Mouse (Mus musculus) forebrain, postnatal 0 days (tissue): ENCODE measurements around the gene Dbp. TPM values are rescaled to one million over a fixed set of nuclear protein-coding genes. Genes with fewer than 3 reads are reported as not detected.

ENCODE experiments used
- ATAC-seq: fragments of 200-750 bp; cut with Nextera tagmentation; 2 replicates; pipeline ENCODE4 v1.8.0; 2017; ENCODE audit warnings: mild to moderate bottlenecking, moderate library complexity
- DNase-seq: peaks from one replicate; pipeline ENCODE4 v3.0.0-alpha.2; 2015
- H3K27ac ChIP-seq: fragments of 300-500 bp; sonication (generic); 2 replicates; pipeline ENCODE4 v1.5.1; 2014; ENCODE audit warnings: low read depth, mild to moderate bottlenecking, antibody characterized with exemption, low read length, moderate library complexity, mixed read lengths
- H3K27me3 ChIP-seq: fragments of 300-500 bp; sonication (generic); 2 replicates; pipeline ENCODE4 v1.6.1; 2014; ENCODE audit warnings: mild to moderate bottlenecking, low read length, mixed read lengths; ENCODE audit not compliant: insufficient read depth
- H3K36me3 ChIP-seq: fragments of 300-500 bp; sonication (generic); 2 replicates; pipeline ENCODE4 v1.6.1; 2014; ENCODE audit warnings: mild to moderate bottlenecking, moderate library complexity; ENCODE audit not compliant: insufficient read depth
- H3K4me1 ChIP-seq: fragments of 300-500 bp; sonication (generic); 2 replicates; pipeline ENCODE4 v1.6.1; 2014; ENCODE audit warnings: antibody characterized with exemption; ENCODE audit not compliant: insufficient read depth
- H3K4me2 ChIP-seq: fragments of 300-500 bp; sonication (generic); 2 replicates; pipeline ENCODE4 v1.6.1; 2014; ENCODE audit warnings: low read depth, mild to moderate bottlenecking, moderate library complexity
- H3K4me3 ChIP-seq: fragments of 300-500 bp; sonication (generic); 2 replicates; pipeline ENCODE4 v1.5.1; 2014; ENCODE audit warnings: low read depth, low read length, mixed read lengths
- H3K9ac ChIP-seq: fragments of 300-500 bp; sonication (generic); 2 replicates; pipeline ENCODE4 v1.6.1; 2014; ENCODE audit warnings: mild to moderate bottlenecking
- H3K9me3 ChIP-seq: fragments of 300-500 bp; sonication (generic); 2 replicates; pipeline ENCODE4 v1.6.1; 2016; ENCODE audit warnings: low read length
- CTCF ChIP-seq: sonication (generic); IDR thresholded peaks from 2 replicates; pipeline ENCODE4 v1.5.1; 2016; ENCODE audit warnings: antibody characterized with exemption, control low read depth, low read depth
- WGBS: fragments of 180-500 bp; shearing (Covaris S2); extraction: QIAGEN DNeasy Blood & Tissue Kit; methylation state at CpG from one replicate; pipeline ENCODE4 v1.1.7; 2014; 5-methylcytosine and 5-hydroxymethylcytosine counted together
- polyA plus RNA-seq: library from polyadenylated mRNA; unstranded; fragments of >200 nt; fragmentation: Nextera tagmentation; extraction: Ambion mirVana; gene quantifications from 2 replicates; pipeline ENCODE4 v1.2.1, GENCODE M21; 2015
- total RNA-seq: library from RNA; depleted of rRNA; stranded (reverse); fragments of >200 nt; gene quantifications from 2 replicates; pipeline ENCODE4 v1.2.3, GENCODE M21; 2014

Dbp gene
- total and polyA plus RNA-seq, 2 experiments from 2014 or later = 6.6 to 9.0 TPM

- Histone ChIP-seq H3K4me2 (no peak within 1 kb of the TSS), H3K4me1 (peaks cover 11% of the 10 kb centered on the region), H3K4me3 (no peak within 1 kb of the TSS), H3K27me3 (no peaks in the 10 kb centered on the region), H3K27ac (no peak within 1 kb of the TSS), H3K9ac (no peak within 1 kb of the TSS), H3K36me3 (peaks cover 51% of the 10 kb centered on the region), H3K9me3 (no peaks in the 10 kb centered on the region)
- ATAC-seq = no peak
- peak; percentile 36 for TF ChIP-seq CTCF
- 78% methylated on average over 14 of the region's 14 CpGs for WGBS
- DNase-seq = no peak
Measured at GRCm38 (mm10) chr7:45720413-45721233, 15.7 kb downstream of the Dbp start, which contains the start of gene Fam83e. Gene Fam83e, plus strand, starts transcription at chr7:45721212.

- TF ChIP-seq CTCF = no peak
- Histone ChIP-seq H3K4me2 (no peak overlapping the region), H3K27ac (no peak overlapping the region), H3K27me3 (no peaks in the 10 kb centered on the region), H3K9ac (no peak overlapping the region), H3K4me3 (no peak overlapping the region), H3K4me1 (peaks cover 5% of the 10 kb centered on the region), H3K36me3 (peaks cover 56% of the 10 kb centered on the region), H3K9me3 (no peaks in the 10 kb centered on the region)
- DNase-seq (no peak), ATAC-seq (no peak)
- 85% methylated on average over 7 of the region's 7 CpGs for WGBS
Measured at GRCm38 (mm10) chr7:45721234-45721571, 16.3 kb downstream of the Dbp start.

DNA sequence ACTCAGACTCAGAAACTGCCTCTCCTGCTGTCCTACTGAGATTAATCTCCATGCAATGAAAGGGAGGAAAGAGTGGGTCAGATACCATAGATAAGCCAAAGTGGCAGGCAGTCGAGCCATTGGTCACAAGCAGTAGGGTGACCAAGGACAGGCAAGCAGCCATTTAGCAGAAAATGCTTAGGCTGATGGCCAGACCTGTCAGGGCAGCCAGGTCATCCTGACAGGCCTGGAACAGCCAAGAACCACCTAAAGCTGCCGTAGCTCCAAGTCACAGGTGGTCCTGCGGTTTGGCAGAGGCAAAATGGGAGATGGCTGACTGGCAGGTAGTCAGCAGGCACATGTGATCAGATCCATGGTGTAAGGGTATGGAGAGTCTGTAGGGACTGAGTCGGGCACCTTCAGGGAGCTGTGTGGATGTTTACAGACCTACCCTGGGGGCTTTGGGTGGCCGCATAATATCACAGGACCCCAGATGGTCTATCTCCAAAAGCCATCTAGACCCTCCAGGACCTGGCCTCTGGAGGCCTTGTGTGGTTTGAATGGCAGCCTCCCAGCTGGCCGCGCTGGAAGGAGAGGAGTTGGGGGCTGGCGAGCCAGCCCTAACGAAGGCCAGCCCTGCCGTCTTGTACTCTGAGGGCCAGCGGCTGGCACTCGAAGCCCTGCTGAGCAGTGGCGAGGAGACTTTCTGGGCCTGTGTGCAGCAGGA, 16.9 kb downstream of the Dbp start:
- H3K27ac ChIP-seq = no peak overlapping the region
- no peak for TF ChIP-seq CTCF
- H3K36me3 ChIP-seq = peaks cover 58% of the 10 kb centered on the region
- H3K27me3 ChIP-seq = no peaks in the 10 kb centered on the region
- H3K9ac ChIP-seq = no peak overlapping the region
- H3K9me3 ChIP-seq = no peaks in the 10 kb centered on the region
- no peak overlapping the region for H3K4me2 ChIP-seq
- H3K4me1 ChIP-seq = peaks cover 5% of the 10 kb centered on the region; the same call in 1 of the 2 replicates
- ATAC-seq = no peak
- DNase-seq = no peak
- 60% methylated on average over 13 of the region's 13 CpGs for WGBS
- H3K4me3 ChIP-seq = no peak overlapping the region

DNA sequence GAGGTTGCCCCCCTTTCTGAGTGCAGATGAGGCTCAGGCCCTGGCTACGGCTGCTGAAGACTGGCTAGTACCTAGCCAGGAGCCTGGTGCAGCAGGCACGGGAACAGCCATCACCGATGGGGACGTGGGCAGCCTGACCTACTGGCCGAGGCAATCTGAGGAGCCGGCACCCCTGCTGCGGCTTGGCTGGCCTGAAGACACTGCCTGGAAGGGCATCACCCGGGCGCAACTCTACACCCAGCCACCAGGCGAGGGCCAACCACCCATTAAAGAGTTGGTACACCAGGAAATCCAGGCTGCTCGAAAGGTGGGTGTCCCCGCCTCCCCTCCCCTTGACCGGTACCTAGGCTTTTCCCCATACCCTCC, 17.4 kb downstream of the Dbp start:
- H3K4me1 ChIP-seq = peaks cover 5% of the 10 kb centered on the region; the same call in 1 of the 2 replicates
- no peaks in the 10 kb centered on the region for H3K9me3 ChIP-seq
- H3K36me3 ChIP-seq = peaks cover 61% of the 10 kb centered on the region
- no peak overlapping the region for H3K4me3 ChIP-seq
- H3K9ac ChIP-seq = no peak overlapping the region
- WGBS = 83% methylated on average over 13 of the region's 13 CpGs
- no peak overlapping the region for H3K27ac ChIP-seq
- H3K4me2 ChIP-seq = no peak overlapping the region
- H3K27me3 ChIP-seq = no peaks in the 10 kb centered on the region
- TF ChIP-seq CTCF = no peak
- no peak for ATAC-seq
- DNase-seq = no peak

DNA sequence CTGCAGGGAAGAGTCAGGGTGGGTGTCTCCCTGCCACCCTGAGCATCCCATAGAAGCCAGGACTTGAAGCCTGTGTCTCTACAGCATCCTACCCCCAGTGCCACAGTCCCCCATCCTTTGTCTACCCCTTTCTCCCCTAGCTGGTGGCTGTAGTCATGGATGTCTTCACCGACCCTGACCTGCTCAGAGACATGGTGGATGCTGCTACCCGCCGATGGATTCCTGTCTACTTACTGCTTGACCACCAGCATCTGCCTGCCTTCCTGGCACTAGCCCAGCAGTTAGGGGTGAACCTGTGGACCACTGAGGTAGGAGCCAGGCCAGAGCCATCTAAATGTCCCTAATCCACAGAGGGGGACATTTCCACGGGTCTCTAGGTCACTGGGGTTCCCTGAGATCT, 18.4 kb downstream of the Dbp start:
- ATAC-seq (no peak), DNase-seq (no peak)
- Histone ChIP-seq H3K27me3 (no peaks in the 10 kb centered on the region), H3K4me3 (no peak overlapping the region), H3K4me2 (no peak overlapping the region), H3K9ac (no peak overlapping the region), H3K27ac (no peak overlapping the region), H3K9me3 (no peaks in the 10 kb centered on the region), H3K36me3 (peaks cover 61% of the 10 kb centered on the region), H3K4me1 (peaks cover 5% of the 10 kb centered on the region; the same call in 1 of the 2 replicates)
- 91% methylated on average over 4 of the region's 4 CpGs for WGBS
- no peak for TF ChIP-seq CTCF

- Histone ChIP-seq H3K4me3 (no peak overlapping the region), H3K4me1 (peaks cover 3% of the 10 kb centered on the region; the same call in 1 of the 2 replicates), H3K36me3 (peaks cover 63% of the 10 kb centered on the region), H3K27me3 (no peaks in the 10 kb centered on the region), H3K9me3 (no peaks in the 10 kb centered on the region), H3K9ac (no peak overlapping the region), H3K4me2 (no peak overlapping the region), H3K27ac (no peak overlapping the region)
- TF ChIP-seq CTCF = no peak
- WGBS = 91% methylated on average over 14 of the region's 14 CpGs
- ATAC-seq (no peak), DNase-seq (no peak)
Measured at GRCm38 (mm10) chr7:45723781-45724180, 18.9 kb downstream of the Dbp start.

DNA sequence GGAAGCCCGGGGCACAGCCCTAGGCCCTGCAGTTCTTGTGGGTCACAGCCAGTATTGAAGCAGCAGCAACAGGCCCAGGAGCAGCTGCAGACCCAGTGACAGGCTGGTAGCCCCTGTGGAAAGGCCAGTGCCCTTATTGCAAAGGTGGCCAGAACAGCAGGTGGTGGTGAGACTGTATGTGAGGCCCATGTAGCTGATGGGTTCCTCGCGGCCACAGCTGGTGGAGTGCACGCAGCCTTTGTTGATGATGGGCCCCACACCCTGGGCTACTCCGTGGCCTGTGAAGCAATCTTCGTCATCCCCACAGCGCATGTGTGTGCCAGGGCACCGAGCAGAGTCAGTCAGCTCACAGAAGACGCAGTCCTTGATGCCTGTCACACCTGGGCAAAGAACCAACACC, 20.3 kb downstream of the Dbp start:
- 92% methylated on average over 9 of the region's 9 CpGs for WGBS

More for the DNA sequence above, 20.3 kb downstream of the Dbp start:
- Histone ChIP-seq H3K36me3 (peaks cover 60% of the 10 kb centered on the region), H3K4me1 (no peaks in the 10 kb centered on the region), H3K27me3 (no peaks in the 10 kb centered on the region), H3K9me3 (no peaks in the 10 kb centered on the region), H3K4me2 (no peak overlapping the region), H3K27ac (no peak overlapping the region), H3K9ac (no peak overlapping the region), H3K4me3 (no peak overlapping the region)
- DNase-seq (no peak), ATAC-seq (no peak)
- TF ChIP-seq CTCF = no peak
